Mouse (Mus musculus): ENCODE results near the gene Itgb1bp1. TPM values are rescaled to one million over a fixed set of nuclear protein-coding genes. Genes with fewer than 3 reads are reported as not detected.

Gene Itgb1bp1
- polyA plus RNA-seq, 1 experiment from 2014 or later, result 50.2 TPM

DNA sequence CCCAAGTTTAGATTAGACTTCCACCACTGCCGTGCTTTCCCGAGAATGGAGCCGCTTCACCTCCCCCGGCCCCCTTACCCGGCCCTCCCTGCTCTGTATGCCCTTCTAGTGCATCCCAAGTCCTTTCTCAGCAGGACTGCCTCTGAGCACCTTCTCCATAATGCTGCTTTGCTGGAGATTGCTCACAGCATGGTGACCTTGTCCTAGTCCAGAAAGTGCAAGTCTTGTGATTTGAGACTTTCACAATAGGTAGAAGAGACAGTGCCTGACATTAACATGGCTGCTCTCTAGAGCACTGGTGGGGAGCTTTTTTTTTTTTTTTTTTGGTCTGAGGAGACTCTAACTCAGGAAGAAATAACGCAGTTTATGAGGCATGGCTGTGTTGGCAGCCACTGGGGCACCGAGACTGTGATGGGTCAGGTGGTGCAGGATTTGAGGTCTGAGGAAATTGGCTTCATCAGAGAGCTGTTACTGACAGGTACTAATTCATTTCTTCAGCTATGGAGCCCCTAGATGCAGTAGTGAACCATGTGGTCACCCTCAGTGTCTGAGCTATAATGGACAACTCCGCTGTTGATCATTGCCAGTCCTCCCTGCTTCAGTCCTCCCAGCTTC, 71.4 kb downstream of the Itgb1bp1 start:
- Histone ChIP-seq H3K27ac (ENCODE audit: low read length) (no peak overlapping the region), H3K36me3 (ENCODE audit: control insufficient read depth, insufficient read depth, low read length) (peaks cover 14% of the 10 kb centered on the region), H3K9ac (ENCODE audit: low read length) (no peak overlapping the region), H3K9me3 (ENCODE audit: control insufficient read depth, low read length) (no peaks in the 10 kb centered on the region), H3K4me3 (ENCODE audit: low read length) (no peak overlapping the region), H3K27me3 (ENCODE audit: control insufficient read depth, insufficient read depth, low read depth, low read length) (no peaks in the 10 kb centered on the region), H3K4me2 (ENCODE audit: low read depth, low read length) (no peak overlapping the region), H3K4me1 (replicated peaks; ENCODE audit: control insufficient read depth, insufficient read depth, low read length) (no peaks in the 10 kb centered on the region)
- 82% methylated on average over 8 of the region's 8 CpGs for WGBS
- ATAC-seq (ENCODE audit: low read depth), result no peak

DNA sequence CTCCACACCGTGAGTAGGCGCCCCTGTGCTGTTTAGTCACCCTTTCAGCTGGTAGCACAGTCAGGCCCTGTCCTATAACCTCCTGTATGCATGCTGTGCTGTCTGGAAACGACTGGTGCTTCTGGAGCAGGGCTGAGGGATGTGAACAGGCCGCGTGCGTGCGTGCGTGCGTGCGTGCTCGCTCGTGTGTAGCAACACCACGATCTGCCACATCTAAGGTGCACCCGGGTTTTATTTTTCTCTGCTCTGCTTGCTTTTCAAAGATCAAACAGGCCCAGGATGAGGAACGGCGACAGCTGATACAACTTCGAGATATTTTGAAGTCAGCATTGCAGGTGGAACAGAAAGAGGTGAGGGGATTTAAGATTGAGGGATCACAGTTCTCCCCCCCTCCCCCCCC, 73.2 kb downstream of the Itgb1bp1 start:
- no peak for ATAC-seq (ENCODE audit: low read depth)
- 91% methylated on average over 17 of the region's 17 CpGs for WGBS
- H3K4me1 ChIP-seq (replicated peaks; ENCODE audit: control insufficient read depth, insufficient read depth, low read length), result no peaks in the 10 kb centered on the region
- H3K4me2 ChIP-seq (ENCODE audit: low read depth, low read length), result no peak overlapping the region
- no peak overlapping the region for H3K4me3 ChIP-seq (ENCODE audit: low read length)
- H3K27me3 ChIP-seq (ENCODE audit: control insufficient read depth, insufficient read depth, low read depth, low read length), result no peaks in the 10 kb centered on the region
- no peaks in the 10 kb centered on the region for H3K9me3 ChIP-seq (ENCODE audit: control insufficient read depth, low read length)
- H3K27ac ChIP-seq (ENCODE audit: low read length), result no peak overlapping the region
- peaks cover 10% of the 10 kb centered on the region; the same call in 1 of the 2 replicates for H3K36me3 ChIP-seq (ENCODE audit: control insufficient read depth, insufficient read depth, low read length)
- no peak overlapping the region for H3K9ac ChIP-seq (ENCODE audit: low read length)

DNA sequence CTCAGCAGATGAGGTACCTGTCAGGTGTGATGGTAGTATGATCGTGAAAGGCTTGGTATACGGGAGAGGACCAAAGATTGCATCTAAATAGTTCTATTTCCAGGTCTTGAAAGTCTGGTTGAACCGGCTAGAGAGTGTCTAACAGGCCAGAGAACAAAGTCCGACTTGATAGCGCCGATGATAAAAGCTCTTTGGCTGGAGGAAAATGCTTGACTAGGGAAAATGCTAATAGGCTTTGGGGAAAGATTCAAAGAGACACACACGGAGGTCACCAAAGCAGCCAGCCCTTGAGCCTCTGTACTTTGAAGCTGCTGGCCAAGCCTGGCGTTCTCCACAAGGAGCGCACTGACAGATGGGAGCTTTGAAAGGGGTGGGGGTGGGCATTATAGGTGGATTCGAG, 76.8 kb downstream of the Itgb1bp1 start:
- H3K27ac ChIP-seq (ENCODE audit: low read length), result no peak overlapping the region
- no peaks in the 10 kb centered on the region for H3K27me3 ChIP-seq (ENCODE audit: control insufficient read depth, insufficient read depth, low read depth, low read length)
- no peak overlapping the region for H3K4me3 ChIP-seq (ENCODE audit: low read length)
- WGBS, result 70% methylated on average over 10 of the region's 10 CpGs
- peaks cover 14% of the 10 kb centered on the region for H3K4me1 ChIP-seq (replicated peaks; ENCODE audit: control insufficient read depth, insufficient read depth, low read length)
- no peaks in the 10 kb centered on the region for H3K9me3 ChIP-seq (ENCODE audit: control insufficient read depth, low read length)
- H3K4me2 ChIP-seq (ENCODE audit: low read depth, low read length), result no peak overlapping the region
- ATAC-seq (ENCODE audit: low read depth), result no peak
- no peak overlapping the region for H3K9ac ChIP-seq (ENCODE audit: low read length)
- H3K36me3 ChIP-seq (ENCODE audit: control insufficient read depth, insufficient read depth, low read length), result peaks cover 10% of the 10 kb centered on the region; the same call in 1 of the 2 replicates

DNA sequence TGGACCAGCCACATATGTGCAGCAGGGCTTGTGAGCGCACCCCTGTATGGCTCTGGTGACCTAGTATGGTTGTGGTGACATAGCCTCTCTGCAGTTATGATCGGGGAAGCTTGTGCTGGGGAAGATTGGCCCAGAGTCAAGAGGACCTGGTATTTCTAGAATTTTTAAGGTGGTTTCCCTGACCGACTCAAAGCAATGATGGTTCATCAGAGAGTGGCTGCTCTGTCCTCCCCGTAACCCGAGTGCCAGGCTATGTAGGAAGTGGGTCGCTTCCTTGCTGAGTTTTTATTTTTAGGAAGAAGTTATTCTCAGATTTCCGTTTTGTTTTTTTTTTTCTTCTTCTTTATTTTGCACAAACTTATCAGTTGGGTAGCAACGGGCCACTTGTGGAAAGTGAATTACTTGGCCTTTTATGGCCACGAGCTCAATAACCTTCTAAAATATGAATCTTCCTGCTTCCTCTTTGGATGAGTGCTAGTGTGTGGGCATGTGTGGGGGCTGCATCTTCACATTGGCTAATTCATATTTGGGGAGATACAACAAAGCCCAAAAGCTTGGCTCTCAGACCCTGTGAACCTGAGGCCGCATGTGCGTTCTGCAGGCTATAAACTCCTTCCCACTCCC, 77.8 kb downstream of the Itgb1bp1 start:
- peaks cover 7% of the 10 kb centered on the region; the same call in 1 of the 2 replicates for H3K36me3 ChIP-seq (ENCODE audit: control insufficient read depth, insufficient read depth, low read length)
- no peak overlapping the region for H3K4me3 ChIP-seq (ENCODE audit: low read length)
- H3K27ac ChIP-seq (ENCODE audit: low read length), result no peak overlapping the region
- no peak for ATAC-seq (ENCODE audit: low read depth)
- 74% methylated on average over 11 of the region's 11 CpGs for WGBS
- H3K9ac ChIP-seq (ENCODE audit: low read length), result no peak overlapping the region
- no peaks in the 10 kb centered on the region for H3K27me3 ChIP-seq (ENCODE audit: control insufficient read depth, insufficient read depth, low read depth, low read length)
- H3K9me3 ChIP-seq (ENCODE audit: control insufficient read depth, low read length), result no peaks in the 10 kb centered on the region
- H3K4me2 ChIP-seq (ENCODE audit: low read depth, low read length), result no peak overlapping the region
- peaks cover 18% of the 10 kb centered on the region for H3K4me1 ChIP-seq (replicated peaks; ENCODE audit: control insufficient read depth, insufficient read depth, low read length)

DNA sequence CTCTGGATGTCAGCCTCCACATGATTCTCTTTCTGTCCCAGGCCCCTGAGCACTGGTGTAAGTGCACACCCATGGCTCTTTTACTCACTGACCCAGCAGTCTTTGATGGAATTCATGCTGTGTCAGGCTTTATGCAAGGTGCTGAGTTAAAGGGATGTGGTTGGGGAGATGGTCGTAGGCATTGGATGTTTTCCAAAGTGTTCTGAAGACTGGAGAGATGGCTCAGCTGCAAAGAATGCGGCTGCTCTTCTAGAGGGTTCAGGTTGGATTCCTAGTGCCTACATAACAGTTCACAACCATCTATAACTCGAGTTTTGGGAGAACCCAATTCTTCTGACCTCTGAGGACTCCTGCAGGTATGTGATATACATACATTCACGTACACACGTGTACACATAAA, 78.7 kb downstream of the Itgb1bp1 start:
- ATAC-seq (ENCODE audit: low read depth), result no peak
- H3K9ac ChIP-seq (ENCODE audit: low read length), result no peak overlapping the region
- no peaks in the 10 kb centered on the region for H3K27me3 ChIP-seq (ENCODE audit: control insufficient read depth, insufficient read depth, low read depth, low read length)
- H3K27ac ChIP-seq (ENCODE audit: low read length), result no peak overlapping the region
- H3K36me3 ChIP-seq (ENCODE audit: control insufficient read depth, insufficient read depth, low read length), result 0 out of 2 replicates have a peak, but pooled peaks cover 4% of the 10 kb centered on the region
- H3K4me1 ChIP-seq (replicated peaks; ENCODE audit: control insufficient read depth, insufficient read depth, low read length), result peaks cover 18% of the 10 kb centered on the region
- no peak overlapping the region for H3K4me2 ChIP-seq (ENCODE audit: low read depth, low read length)
- no peak overlapping the region for H3K4me3 ChIP-seq (ENCODE audit: low read length)
- H3K9me3 ChIP-seq (ENCODE audit: control insufficient read depth, low read length), result no peaks in the 10 kb centered on the region
- 81% methylated on average over 5 of the region's 5 CpGs for WGBS

DNA sequence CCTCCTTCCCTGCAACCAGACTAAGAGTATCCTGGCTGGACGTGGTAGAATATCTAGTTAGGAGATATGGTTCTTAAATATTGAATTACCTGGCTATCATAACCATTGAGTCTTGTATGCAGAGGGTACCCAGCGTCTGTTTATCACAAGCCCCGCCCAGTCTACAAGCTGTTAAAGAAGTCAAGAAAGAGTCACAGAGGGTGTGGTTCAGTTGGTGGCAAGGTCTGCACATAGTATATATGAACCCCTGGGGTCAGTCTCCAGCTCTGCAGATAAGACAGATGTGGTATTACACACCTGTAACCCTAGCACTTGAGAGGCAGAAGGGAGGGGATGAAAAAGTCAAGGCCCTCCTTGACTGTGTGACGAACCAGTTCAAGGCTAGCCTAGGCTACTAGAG, 80.3 kb downstream of the Itgb1bp1 start:
- Histone ChIP-seq H3K4me3 (ENCODE audit: low read length) (no peak overlapping the region), H3K9me3 (ENCODE audit: control insufficient read depth, low read length) (no peaks in the 10 kb centered on the region), H3K36me3 (ENCODE audit: control insufficient read depth, insufficient read depth, low read length) (0 out of 2 replicates have a peak, but pooled peaks cover 4% of the 10 kb centered on the region), H3K9ac (ENCODE audit: low read length) (no peak overlapping the region), H3K4me1 (replicated peaks; ENCODE audit: control insufficient read depth, insufficient read depth, low read length) (peaks cover 18% of the 10 kb centered on the region), H3K27me3 (ENCODE audit: control insufficient read depth, insufficient read depth, low read depth, low read length) (no peaks in the 10 kb centered on the region), H3K4me2 (ENCODE audit: low read depth, low read length) (no peak overlapping the region), H3K27ac (ENCODE audit: low read length) (no peak overlapping the region)
- 82% methylated on average over 4 of the region's 4 CpGs for WGBS
- no peak for ATAC-seq (ENCODE audit: low read depth)

DNA sequence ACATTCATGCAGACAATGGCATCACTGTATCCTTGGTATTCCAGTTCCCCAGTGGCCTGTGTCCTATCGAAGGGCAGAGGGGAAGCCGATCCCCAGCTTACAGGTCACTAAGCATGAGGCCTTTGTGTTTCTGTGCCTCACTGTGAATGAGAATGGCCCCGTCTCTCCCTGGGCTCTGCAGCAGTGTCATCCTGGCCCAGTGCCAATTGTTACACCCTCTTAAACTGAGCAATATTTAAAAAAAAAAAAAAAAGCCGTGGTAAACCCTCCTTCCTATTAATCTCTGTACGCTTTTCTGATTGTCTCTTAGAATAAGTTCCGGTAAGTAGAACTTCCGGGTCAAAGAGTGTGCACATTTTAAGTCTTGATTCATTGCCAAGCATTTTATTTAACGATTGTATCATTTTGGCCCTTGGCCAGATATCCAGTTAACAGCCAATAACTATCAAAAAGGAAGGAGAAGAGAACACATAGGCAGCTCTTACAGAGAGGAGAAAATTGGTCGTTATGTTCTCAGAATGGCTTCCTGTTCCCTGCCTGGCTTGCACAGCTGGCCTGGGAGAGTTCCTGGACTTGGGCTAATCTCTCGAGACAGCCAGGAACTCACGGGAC, 81.3 kb downstream of the Itgb1bp1 start:
- H3K27me3 ChIP-seq (ENCODE audit: control insufficient read depth, insufficient read depth, low read depth, low read length), result no peaks in the 10 kb centered on the region
- H3K36me3 ChIP-seq (ENCODE audit: control insufficient read depth, insufficient read depth, low read length), result 0 out of 2 replicates have a peak, but pooled peaks cover 4% of the 10 kb centered on the region
- no peak overlapping the region for H3K4me2 ChIP-seq (ENCODE audit: low read depth, low read length)
- ATAC-seq (ENCODE audit: low read depth), result peak; percentile 86
- H3K9me3 ChIP-seq (ENCODE audit: control insufficient read depth, low read length), result no peaks in the 10 kb centered on the region
- no peak overlapping the region for H3K9ac ChIP-seq (ENCODE audit: low read length)
- peaks cover 18% of the 10 kb centered on the region for H3K4me1 ChIP-seq (replicated peaks; ENCODE audit: control insufficient read depth, insufficient read depth, low read length)
- peak overlapping the region; percentile 81 for H3K27ac ChIP-seq (ENCODE audit: low read length)
- whole genome bisulfite sequencing, result 12% methylated on average over 11 of the region's 11 CpGs
- H3K4me3 ChIP-seq (ENCODE audit: low read length), result no peak overlapping the region

DNA sequence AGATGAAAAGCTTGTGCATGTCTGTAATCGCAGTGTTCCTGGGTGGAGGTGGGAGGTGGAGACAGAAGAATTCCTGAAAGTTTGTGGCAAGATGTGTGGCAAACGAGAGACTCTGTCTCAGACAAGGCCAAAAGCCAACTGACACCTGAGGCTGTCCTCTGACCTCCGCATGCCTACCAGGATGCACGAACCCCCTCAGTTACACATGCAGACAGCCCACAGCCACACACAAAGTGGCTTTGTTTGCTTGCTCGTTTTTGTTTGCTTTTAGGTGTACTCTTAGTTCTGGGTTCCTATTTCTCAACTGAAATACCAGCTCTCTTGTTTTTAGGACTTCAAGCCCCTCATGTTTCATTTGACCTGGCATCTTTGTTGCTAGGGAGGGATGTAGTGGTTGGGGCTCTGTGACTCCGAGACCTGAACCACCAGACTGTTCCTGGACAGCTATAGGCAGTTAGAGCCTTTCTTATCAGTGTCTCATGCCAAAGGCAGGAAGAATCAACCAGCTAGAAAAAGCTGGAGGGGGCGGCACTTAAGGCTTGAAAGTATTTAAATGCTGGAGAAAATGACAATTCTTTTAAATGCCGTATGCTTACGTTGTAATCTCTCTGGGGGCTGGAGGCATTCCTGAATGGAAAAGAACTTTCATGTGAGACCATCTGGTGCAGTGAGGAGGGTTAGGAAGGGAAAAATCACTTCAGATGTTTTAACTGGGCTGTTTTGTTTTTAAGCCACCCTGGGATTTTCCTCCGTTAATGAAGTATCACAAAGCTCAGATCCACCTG, 84.4 kb downstream of the Itgb1bp1 start:
- no peak for ATAC-seq (ENCODE audit: low read depth)
- no peak overlapping the region for H3K9ac ChIP-seq (ENCODE audit: low read length)
- H3K36me3 ChIP-seq (ENCODE audit: control insufficient read depth, insufficient read depth, low read length), result 0 out of 2 replicates have a peak, but pooled peaks cover 2% of the 10 kb centered on the region
- WGBS, result 62% methylated on average over 10 of the region's 10 CpGs
- no peak overlapping the region for H3K4me2 ChIP-seq (ENCODE audit: low read depth, low read length)
- H3K4me1 ChIP-seq (replicated peaks; ENCODE audit: control insufficient read depth, insufficient read depth, low read length), result peaks cover 18% of the 10 kb centered on the region
- H3K4me3 ChIP-seq (ENCODE audit: low read length), result no peak overlapping the region
- no peaks in the 10 kb centered on the region for H3K9me3 ChIP-seq (ENCODE audit: control insufficient read depth, low read length)
- no peaks in the 10 kb centered on the region for H3K27me3 ChIP-seq (ENCODE audit: control insufficient read depth, insufficient read depth, low read depth, low read length)
- no peak overlapping the region for H3K27ac ChIP-seq (ENCODE audit: low read length)

DNA sequence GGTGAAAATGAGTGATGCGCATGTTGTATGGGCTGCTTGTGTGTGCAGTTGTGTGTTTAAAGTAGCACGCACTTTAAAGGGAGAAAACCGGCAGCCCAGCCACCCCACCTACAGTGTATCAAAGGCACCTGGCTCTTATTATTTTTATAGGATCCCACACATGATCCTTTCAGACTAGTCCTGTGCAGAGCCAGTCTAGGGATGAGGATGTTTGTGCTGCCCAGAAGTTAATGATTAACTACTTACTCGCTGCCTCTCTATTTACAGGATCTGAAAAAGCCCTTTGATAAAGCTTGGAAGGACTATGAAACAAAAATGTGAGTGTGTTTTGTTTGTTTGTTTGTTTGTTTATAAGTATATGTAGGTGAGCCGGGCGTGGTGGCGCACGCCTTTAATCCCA, 85.5 kb downstream of the Itgb1bp1 start:
- peaks cover 18% of the 10 kb centered on the region for H3K4me1 ChIP-seq (replicated peaks; ENCODE audit: control insufficient read depth, insufficient read depth, low read length)

More for the DNA sequence above, 85.5 kb downstream of the Itgb1bp1 start:
- no peak overlapping the region for H3K4me3 ChIP-seq (ENCODE audit: low read length)
- no peaks in the 10 kb centered on the region for H3K36me3 ChIP-seq (ENCODE audit: control insufficient read depth, insufficient read depth, low read length)
- H3K9me3 ChIP-seq (ENCODE audit: control insufficient read depth, low read length), result no peaks in the 10 kb centered on the region
- H3K4me2 ChIP-seq (ENCODE audit: low read depth, low read length), result no peak overlapping the region
- no peaks in the 10 kb centered on the region for H3K27me3 ChIP-seq (ENCODE audit: control insufficient read depth, insufficient read depth, low read depth, low read length)
- no peak overlapping the region for H3K27ac ChIP-seq (ENCODE audit: low read length)
- ATAC-seq (ENCODE audit: low read depth), result no peak
- H3K9ac ChIP-seq (ENCODE audit: low read length), result no peak overlapping the region
- WGBS, result 87% methylated on average over 8 of the region's 8 CpGs
